Mouse (Mus musculus) cerebellum, postnatal 4 days (tissue): Measurements from ENCODE around the gene Pla2g4b.
A peak's percentile ranks its signal among the peaks of the same experiment; 100 is the strongest.

Experiments
- DNase-seq, 2 experiments: peaks; one replicate each; pipeline ENCODE4 v3.0.0; 2022; ENCODE audit warnings: low spot score in 2 of 2, mixed read lengths in 1 of 2

The Pla2g4b gene

GRCm38 (mm10) chr2:120032726-120033467 is at the start of gene Pla2g4b:
Gene Pla2g4b (plus strand): TSS chr2:120033417.
- no peak for DNase-seq

GRCm38 (mm10) chr2:119985871-119986270 is 47.3 kb upstream of the Pla2g4b start:
- DNase-seq: no peak

- DNase-seq: no peak
Observed at GRCm38 (mm10) chr2:119986369-119986768, 46.8 kb upstream of the Pla2g4b start.

- DNase-seq: no peak
Observed at GRCm38 (mm10) chr2:119987441-119987840, 45.8 kb upstream of the Pla2g4b start.

- DNase-seq: no peak
Observed at GRCm38 (mm10) chr2:119988952-119989351, 44.3 kb upstream of the Pla2g4b start.

GRCm38 (mm10) chr2:119990881-119991280 is 42.3 kb upstream of the Pla2g4b start:
- DNase-seq: no peak

GRCm38 (mm10) chr2:119992349-119992748 is 40.9 kb upstream of the Pla2g4b start:
- no peak for DNase-seq

- DNase-seq: no peak
Observed at GRCm38 (mm10) chr2:119993515-119993914, 39.7 kb upstream of the Pla2g4b start.

GRCm38 (mm10) chr2:119994839-119995238 is 38.4 kb upstream of the Pla2g4b start:
- DNase-seq: no peak

GRCm38 (mm10) chr2:119995391-119996281 is 37.6 kb upstream of the Pla2g4b start:
- DNase-seq: no peak

GRCm38 (mm10) chr2:119997354-119997753 is 35.9 kb upstream of the Pla2g4b start:
- DNase-seq: no peak

GRCm38 (mm10) chr2:119999731-120000130 is 33.5 kb upstream of the Pla2g4b start:
- no peak for DNase-seq

GRCm38 (mm10) chr2:120000882-120001584 is 32.2 kb upstream of the Pla2g4b start:
- no peak for DNase-seq

GRCm38 (mm10) chr2:120001956-120002355 is 31.3 kb upstream of the Pla2g4b start:
- DNase-seq: no peak

- DNase-seq: no peak
Observed at GRCm38 (mm10) chr2:120003970-120004369, 29.2 kb upstream of the Pla2g4b start.

GRCm38 (mm10) chr2:120006696-120007095 is 26.5 kb upstream of the Pla2g4b start:
- no peak for DNase-seq

GRCm38 (mm10) chr2:120007680-120008210 is 25.5 kb upstream of the Pla2g4b start:
- no peak for DNase-seq

GRCm38 (mm10) chr2:120008672-120009071 is 24.5 kb upstream of the Pla2g4b start:
- DNase-seq: no peak

- peak in 1 of 2 experiments; percentile 18 for DNase-seq
Observed at GRCm38 (mm10) chr2:120011462-120012200, 21.6 kb upstream of the Pla2g4b start.

- DNase-seq: no peak
Observed at GRCm38 (mm10) chr2:120012924-120013323, 20.3 kb upstream of the Pla2g4b start.

- no peak for DNase-seq
Observed at GRCm38 (mm10) chr2:120013831-120014486, 19.3 kb upstream of the Pla2g4b start.
